ENCODE assay signal across 10 mouse cellular contexts in genomic region chr5:28118531-28118925, GRCm38 (mm10). TPM values are rescaled to one million over a fixed set of nuclear protein-coding genes. Genes with fewer than 3 reads are reported as not detected.
A peak's percentile ranks its signal among the peaks of the same experiment; 100 is the strongest.
DNase-seq lines count a peak whose midpoint lies in the region; ATAC-seq and TF ChIP-seq lines count a peak whose summit lies in the region.
"Had no signal": no experiment of that assay in that cellular context is flagged by ENCODE, and none has a peak within 500 bp of the region (broad histone marks: within the 10 kb centered on the region; RNA-seq: fewer than 3 reads in every experiment).

No protein-coding gene starts in this region.

- H3K27me3 ChIP-seq in kidney, postnatal 0 days (ENCODE audit: insufficient read depth, low read length): peaks cover 46% of the 10 kb centered on the region
- peaks cover 74% of the 10 kb centered on the region for H3K27me3 ChIP-seq in embryonic facial prominence, embryonic 14.5 days (replicated peaks; ENCODE audit: control insufficient read depth, insufficient read depth, low read length)
- peaks cover 65% of the 10 kb centered on the region for H3K27me3 ChIP-seq in intestine, postnatal 0 days (replicated peaks; ENCODE audit: control insufficient read depth, insufficient read depth, low read length)
- H3K27me3 ChIP-seq in neural tube, embryonic 14.5 days (ENCODE audit: control insufficient read depth, insufficient read depth, low read length): peaks cover 50% of the 10 kb centered on the region

- H3K4me1 ChIP-seq in kidney, postnatal 0 days (replicated peaks; ENCODE audit: insufficient read depth, low read length): no peaks in the 10 kb centered on the region; the same call in 1 of the 2 replicates
- no peaks in the 10 kb centered on the region for H3K4me1 ChIP-seq in embryonic facial prominence, embryonic 14.5 days (ENCODE audit: control insufficient read depth, insufficient read depth, low read length)
- H3K4me1 ChIP-seq in intestine, postnatal 0 days (replicated peaks; ENCODE audit: control insufficient read depth, insufficient read depth, low read length): no peaks in the 10 kb centered on the region
- no peaks in the 10 kb centered on the region for H3K4me1 ChIP-seq in neural tube, embryonic 14.5 days (ENCODE audit: control insufficient read depth, insufficient read depth, low read length)

- H3K27ac ChIP-seq in kidney, postnatal 0 days: no peak overlapping the region
- no peak overlapping the region for H3K27ac ChIP-seq in embryonic facial prominence, embryonic 14.5 days (replicated peaks; ENCODE audit: low read depth, low read length)
- H3K27ac ChIP-seq in intestine, postnatal 0 days (ENCODE audit: low read depth, low read length): no peak overlapping the region
- no peak overlapping the region for H3K27ac ChIP-seq in neural tube, embryonic 14.5 days (ENCODE audit: low read depth, low read length)

- no peak for DNase-seq in kidney, postnatal 0 days (ENCODE audit: low spot score)
- no peak for DNase-seq in kidney, adult 9 months
- no peak for DNase-seq in embryonic facial prominence, embryonic 14.5 days (ENCODE audit: low spot score)
- no peak for DNase-seq in right cerebral cortex, postnatal 25 days
- no peak for DNase-seq in gastrocnemius, postnatal 4 days (ENCODE audit: low spot score in 2 of 2)
- no peak for DNase-seq in right cerebral cortex, postnatal 14 days
- DNase-seq: lung, postnatal 36 days had no signal

- H3K9me3 ChIP-seq in kidney, postnatal 0 days (replicated peaks; ENCODE audit: low read length): no peaks in the 10 kb centered on the region
- no peaks in the 10 kb centered on the region for H3K9me3 ChIP-seq in embryonic facial prominence, embryonic 14.5 days (ENCODE audit: control insufficient read depth, low read length)
- H3K9me3 ChIP-seq in intestine, postnatal 0 days (ENCODE audit: control insufficient read depth): no peaks in the 10 kb centered on the region
- H3K9me3 ChIP-seq in neural tube, embryonic 14.5 days (ENCODE audit: control insufficient read depth, low read length): no peaks in the 10 kb centered on the region

- no peaks in the 10 kb centered on the region for H3K36me3 ChIP-seq in kidney, postnatal 0 days (ENCODE audit: insufficient read depth, low read length)
- no peaks in the 10 kb centered on the region for H3K36me3 ChIP-seq in embryonic facial prominence, embryonic 14.5 days (ENCODE audit: control insufficient read depth, insufficient read depth, low read length)
- H3K36me3 ChIP-seq in intestine, postnatal 0 days (ENCODE audit: control insufficient read depth, insufficient read depth): no peaks in the 10 kb centered on the region
- H3K36me3 ChIP-seq in neural tube, embryonic 14.5 days (ENCODE audit: control insufficient read depth, insufficient read depth, low read length): no peaks in the 10 kb centered on the region

- peak overlapping the region; percentile 54 for H3K4me2 ChIP-seq in kidney, postnatal 0 days (ENCODE audit: low read length)
- H3K4me2 ChIP-seq in embryonic facial prominence, embryonic 14.5 days (ENCODE audit: low read depth, low read length): peak overlapping the region; percentile 49
- H3K4me2 ChIP-seq in intestine, postnatal 0 days (replicated peaks; ENCODE audit: low read depth): peak overlapping the region; percentile 17; the same call in 1 of the 2 replicates
- peak overlapping the region; percentile 28 for H3K4me2 ChIP-seq in neural tube, embryonic 14.5 days (ENCODE audit: low read depth, low read length)

- no peak for ATAC-seq in kidney, postnatal 0 days (replicated peaks; ENCODE audit: low FRiP score, low read depth)
- no peak for ATAC-seq in embryonic facial prominence, embryonic 14.5 days (ENCODE audit: low read depth)
- no peak for ATAC-seq in intestine, postnatal 0 days
- no peak for ATAC-seq in neural tube, embryonic 14.5 days (ENCODE audit: low read depth)

- peak overlapping the region; percentile 27 for H3K4me3 ChIP-seq in kidney, postnatal 0 days (replicated peaks; ENCODE audit: low read depth, low read length)
- no peak overlapping the region; the same call in 1 of the 2 replicates for H3K4me3 ChIP-seq in embryonic facial prominence, embryonic 14.5 days (ENCODE audit: low read depth, low read length)
- H3K4me3 ChIP-seq in intestine, postnatal 0 days (ENCODE audit: low read depth, low read length): peak overlapping the region; percentile 14
- H3K4me3 ChIP-seq in neural tube, embryonic 14.5 days (ENCODE audit: low read depth, low read length): peak overlapping the region; percentile 5; the same call in 1 of the 2 replicates
- H3K4me3 ChIP-seq: erythroblast, embryonic 14.5 days had no signal

- no peak overlapping the region for H3K9ac ChIP-seq in kidney, postnatal 0 days (ENCODE audit: low read depth, low read length)
- H3K9ac ChIP-seq in embryonic facial prominence, embryonic 14.5 days (ENCODE audit: low read depth, low read length): peak overlapping the region; percentile 3; the same call in 1 of the 2 replicates
- no peak overlapping the region for H3K9ac ChIP-seq in intestine, postnatal 0 days (ENCODE audit: low read depth, low read length)
- H3K9ac ChIP-seq in neural tube, embryonic 14.5 days (replicated peaks; ENCODE audit: low read depth, low read length): no peak overlapping the region

- 3% methylated on average over 19 of the region's 19 CpGs for WGBS in kidney, postnatal 0 days
- under 1% methylated on average over 19 of the region's 19 CpGs for WGBS in embryonic facial prominence, embryonic 14.5 days
- under 1% methylated on average over 19 of the region's 19 CpGs for WGBS in intestine, postnatal 0 days
- WGBS in neural tube, embryonic 14.5 days: 1% methylated on average over 19 of the region's 19 CpGs

- no peak for TF ChIP-seq CTCF in kidney, postnatal 0 days (IDR thresholded peaks at IDR 0.05; ENCODE audit: low read depth)
- TF ChIP-seq CTCF in intestine, postnatal 0 days (IDR thresholded peaks at IDR 0.05; ENCODE audit: low read depth): no peak

RNA-seq across cellular contexts. Expression of gene En2, which starts 47.0 kb away (rescaled TPM):
- 0.08 TPM in 1 of 2 replicates, not detected in the other for polyA plus RNA-seq in kidney, postnatal 0 days (2015; fragmentation: Nextera tagmentation; extraction: Ambion mirVana)
- polyA plus RNA-seq in embryonic facial prominence, embryonic 14.5 days (2014; fragmentation: Nextera tagmentation; extraction: Ambion mirVana): not detected in 2 replicates
- not detected in 2 replicates for polyA plus RNA-seq in intestine, postnatal 0 days (2015; fragmentation: Nextera tagmentation; extraction: Ambion mirVana)
- not detected in 2 replicates for polyA plus RNA-seq in neural tube, embryonic 14.5 days (2014; fragmentation: Nextera tagmentation; extraction: Ambion mirVana)
- under 1 TPM in 1 of 2 experiments, not detected in 1; 0.18 TPM for total RNA-seq in gastrocnemius, postnatal 4 days (2021)
- polyA plus RNA-seq: erythroblast, embryonic 14.5 days had no signal

RNA-seq across cellular contexts. Expression of gene Insig1, which starts 47.4 kb away (rescaled TPM):
- polyA plus RNA-seq in kidney, postnatal 0 days (2015; fragmentation: Nextera tagmentation; extraction: Ambion mirVana): 44.3 and 48.7 TPM in 2 replicates
- polyA plus RNA-seq in embryonic facial prominence, embryonic 14.5 days (2014; fragmentation: Nextera tagmentation; extraction: Ambion mirVana): 47.9 and 58.7 TPM in 2 replicates
- 100 and 102 TPM in 2 replicates for polyA plus RNA-seq in intestine, postnatal 0 days (2015; fragmentation: Nextera tagmentation; extraction: Ambion mirVana)
- polyA plus RNA-seq in neural tube, embryonic 14.5 days (2014; fragmentation: Nextera tagmentation; extraction: Ambion mirVana): 72.7 and 78.9 TPM in 2 replicates
- 10 to 100 TPM; 42.4 to 51.0 TPM for total RNA-seq in gastrocnemius, postnatal 4 days (2021)
